Mouse (Mus musculus) adrenal gland, postnatal 36 days (tissue): ENCODE measurements around the gene Timm50. TPM values are rescaled to one million over a fixed set of nuclear protein-coding genes. Genes with fewer than 3 reads are reported as not detected.
A peak's percentile ranks its signal among the peaks of the same experiment; 100 is the strongest.

Experiments used
- DNase-seq, 2 experiments: peaks; one replicate each; pipeline ENCODE4 v3.0.0; 2021; ENCODE audit warnings: mixed read lengths in 1 of 2
- total RNA-seq, 2 experiments: library from RNA; stranded (reverse); gene quantifications; 2 replicates each; pipeline ENCODE4 v1.2.3; 2021

Timm50 gene
- total RNA-seq, 2 experiments from 2014 or later, result 84.0 to 102 TPM

DNA sequence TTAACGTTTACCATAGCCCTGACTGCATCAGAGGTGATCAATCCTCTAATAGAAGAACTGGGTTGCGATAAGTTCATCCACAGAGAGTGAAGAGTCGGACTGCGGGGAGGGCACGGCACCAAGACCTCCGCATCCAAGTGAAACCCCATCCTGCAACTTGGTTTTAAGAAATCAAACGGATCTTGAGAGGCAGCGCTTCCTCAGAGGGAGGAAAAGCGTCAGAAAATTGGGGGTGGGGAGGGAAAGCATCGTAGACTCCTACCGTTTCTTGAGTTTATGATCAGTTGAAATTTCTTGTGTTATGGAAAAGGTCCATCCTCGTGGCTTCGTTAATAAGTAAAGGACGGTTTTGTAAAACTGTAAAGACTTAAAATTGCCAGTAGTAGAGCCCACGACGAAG, 43.3 kb downstream of the Timm50 start:
- no peak for DNase-seq

DNA sequence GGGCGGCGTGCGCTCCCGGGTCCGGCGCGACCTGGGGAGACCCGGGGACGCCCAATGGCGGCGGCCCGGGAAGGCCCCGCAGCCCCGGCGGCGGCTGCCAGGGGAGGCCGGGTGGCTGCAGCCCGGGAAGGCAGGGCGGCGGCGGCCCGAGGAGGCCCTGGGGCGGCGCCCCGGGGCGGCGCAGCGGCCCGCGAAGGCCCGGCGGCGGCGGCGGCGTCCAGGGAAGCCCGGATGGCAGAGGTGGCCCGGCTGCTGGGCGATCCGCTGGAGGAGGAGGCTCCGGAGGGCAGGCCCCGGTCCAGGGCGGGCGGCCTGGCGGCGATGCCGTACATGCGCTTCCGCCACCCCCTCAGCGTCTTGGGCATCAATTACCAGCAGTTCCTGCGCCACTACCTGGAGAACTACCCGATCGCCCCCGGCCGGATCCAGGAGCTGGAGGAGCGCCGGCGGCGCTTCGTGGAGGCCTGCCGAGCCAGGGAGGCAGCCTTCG, 43.8 kb downstream of the Timm50 start:
- peak; percentile 76 to 83 for DNase-seq

DNA sequence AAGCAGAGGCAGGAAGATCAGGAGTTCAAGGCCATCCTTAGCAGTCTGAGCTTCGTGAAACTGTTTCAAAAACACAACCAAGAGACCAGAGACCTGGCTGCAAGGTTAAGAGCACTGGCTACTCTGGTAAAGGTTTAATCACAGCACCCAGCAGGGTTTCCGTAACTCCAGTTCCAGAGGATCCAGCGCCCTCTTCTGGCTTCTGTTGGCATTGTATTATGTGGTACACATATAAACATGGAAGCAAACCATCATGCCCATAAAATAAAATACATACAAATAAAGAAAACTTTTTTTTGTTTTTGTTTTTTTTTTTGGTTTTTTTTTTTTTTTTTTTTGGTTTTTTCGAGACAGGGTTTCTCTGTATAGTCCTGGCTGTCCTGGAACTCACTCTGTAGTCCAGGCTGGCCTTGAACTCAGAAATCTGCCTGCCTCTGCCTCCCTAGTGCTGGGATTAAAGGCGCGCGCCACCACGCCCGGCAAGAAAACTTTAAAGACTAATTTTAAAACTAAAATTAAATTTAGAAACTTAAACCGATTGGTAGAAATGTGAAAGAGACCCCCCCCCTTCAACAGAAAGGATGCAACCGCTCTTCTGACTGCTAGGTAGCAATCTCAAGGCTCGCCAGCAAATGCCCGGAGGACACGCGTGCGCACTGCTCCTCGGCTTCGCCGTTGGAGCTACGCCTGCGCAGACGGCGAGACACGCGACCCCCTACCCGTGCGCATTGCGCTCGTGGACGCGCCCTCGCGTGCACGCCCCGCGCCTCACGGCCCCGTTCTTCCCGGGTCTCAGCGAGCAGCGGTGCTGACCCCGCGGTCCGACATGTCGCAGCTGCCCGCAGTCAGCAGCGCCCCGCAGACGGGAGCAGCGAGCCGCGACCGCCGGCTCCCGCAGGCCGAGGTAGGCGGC, 44.5 kb downstream of the Timm50 start, which contains the start of gene Eid2:
Gene Eid2, plus strand, starts transcription at position 753 of the 913 bp plus-strand sequence.
- peak; percentile 92 for DNase-seq

DNA sequence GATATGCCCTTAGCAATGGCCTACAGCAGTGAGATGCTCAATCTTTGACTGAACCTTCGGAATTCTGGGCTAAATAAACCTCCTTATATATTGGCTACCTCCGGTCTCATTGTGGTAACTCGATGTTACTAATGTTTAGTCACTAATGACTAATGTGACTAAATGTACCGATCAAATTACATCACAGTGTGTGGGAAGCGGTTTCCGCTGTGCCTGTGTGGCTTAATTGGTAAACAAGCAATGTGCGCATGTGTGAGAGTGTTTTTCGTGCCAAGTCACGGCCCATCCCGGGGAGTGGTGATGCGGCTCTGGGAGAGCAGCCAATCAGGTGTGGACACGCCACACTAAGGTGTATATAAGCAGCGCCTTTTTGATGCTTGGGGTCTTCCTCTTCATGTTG, 46.5 kb downstream of the Timm50 start:
- no peak for DNase-seq

DNA sequence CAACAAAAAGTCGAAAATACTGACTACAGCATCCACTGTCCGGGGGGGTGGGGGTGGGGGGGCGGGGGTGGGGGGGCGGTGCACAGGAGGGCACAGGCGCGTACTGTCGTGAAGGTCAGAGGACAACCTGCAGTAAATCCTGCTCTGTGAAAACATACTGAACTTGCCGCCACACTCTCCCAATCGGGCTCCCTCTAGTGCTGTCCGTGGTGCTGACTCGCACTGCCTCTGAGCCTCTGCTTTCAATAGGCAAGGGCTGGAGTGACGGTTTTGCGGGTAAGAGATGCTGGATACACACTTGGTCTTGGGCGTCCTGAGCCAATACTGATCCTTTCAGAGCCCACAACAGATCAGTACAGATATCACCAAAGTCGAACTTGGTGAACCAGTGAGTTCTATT, 48.1 kb downstream of the Timm50 start:
- DNase-seq, result peak; percentile 82 to 89

DNA sequence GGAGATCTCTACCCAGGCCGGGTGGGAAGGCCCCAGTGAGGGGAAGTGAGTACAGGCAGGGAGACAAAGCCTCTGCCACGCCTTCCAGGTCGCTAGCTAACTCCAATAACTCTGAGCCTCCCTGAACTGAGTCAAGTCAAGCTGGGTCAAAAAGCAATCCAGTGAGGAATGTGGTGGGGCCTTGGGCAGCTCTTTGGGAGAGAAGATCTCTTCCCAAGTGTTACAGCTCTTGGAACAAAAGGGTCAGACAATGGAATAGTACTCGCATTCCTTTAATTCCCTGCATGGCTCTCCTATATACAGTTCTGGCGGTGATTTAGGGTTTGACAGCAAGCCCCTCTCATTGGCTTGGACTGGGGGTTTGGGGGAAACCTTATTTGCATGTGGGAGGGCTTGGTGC, 49.0 kb downstream of the Timm50 start:
- DNase-seq, result no peak

Other genes starting within 250 kb of the Timm50 start
- gene Fcgbp, start 240.8 kb downstream of the Timm50 start, total RNA-seq, result not detected
- not detected for gene 9530053A07Rik, start 182.6 kb downstream of the Timm50 start, total RNA-seq
- gene Fbl, start 142.4 kb downstream of the Timm50 start, total RNA-seq, result 100 to 1,000 TPM in 1 of 2 experiments, 10 to 100 TPM in 1; 92.2 to 134 TPM
- gene Dyrk1b, start 132.6 kb downstream of the Timm50 start, total RNA-seq, result 10 to 100 TPM; 27.3 to 31.4 TPM
- gene Eid2, start 44.2 kb downstream of the Timm50 start, total RNA-seq, result 10 to 100 TPM; 25.2 to 51.2 TPM
- gene Eid2b, start 34.3 kb downstream of the Timm50 start, total RNA-seq, result 10 to 100 TPM; 13.7 to 18.4 TPM
- gene Selenov, start 20.9 kb downstream of the Timm50 start, total RNA-seq, result 1 to 10 TPM in 1 of 2 experiments, not detected in 1; 1.1 TPM
- under 1 TPM in 1 of 2 experiments, not detected in 1; 0.89 TPM for gene Dll3, start 9.8 kb downstream of the Timm50 start, total RNA-seq
- gene Supt5, start 26.7 kb upstream of the Timm50 start, total RNA-seq, result 100 to 1,000 TPM; 122 to 287 TPM
- gene Rps16, start 38.6 kb upstream of the Timm50 start, total RNA-seq, result 1,000 to 10,000 TPM; 1,072 to 1,115 TPM
- gene Plekhg2, start 60.5 kb upstream of the Timm50 start, total RNA-seq, result 10 to 100 TPM; 19.0 to 27.2 TPM
- gene Zfp36, start 68.2 kb upstream of the Timm50 start, total RNA-seq, result 10 to 100 TPM; 19.0 to 26.1 TPM
- 10 to 100 TPM; 33.6 to 47.4 TPM for gene Med29, start 80.6 kb upstream of the Timm50 start, total RNA-seq
- 10 to 100 TPM; 67.3 to 77.7 TPM for gene Paf1, start 80.9 kb upstream of the Timm50 start, total RNA-seq
- 1 to 10 TPM; 6.7 to 8.1 TPM for gene Gmfg, start 125.4 kb upstream of the Timm50 start, total RNA-seq
- gene Lrfn1, start 139.9 kb upstream of the Timm50 start, total RNA-seq, result 10 to 100 TPM; 15.6 to 17.5 TPM
- not detected for gene Ifnl2, start 198.4 kb upstream of the Timm50 start, total RNA-seq
- gene Ifnl3, start 210.8 kb upstream of the Timm50 start, total RNA-seq, result not detected
- not detected for gene Sycn, start 228.8 kb upstream of the Timm50 start, total RNA-seq
- under 1 TPM in 1 of 2 experiments, not detected in 1; 0.20 TPM for gene Nccrp1, start 235.2 kb upstream of the Timm50 start, total RNA-seq